Mouse (Mus musculus) heart, embryonic 11.5 days (tissue): ENCODE measurements around the gene Fam117b. TPM values are rescaled to one million over a fixed set of nuclear protein-coding genes. Genes with fewer than 3 reads are reported as not detected.

ENCODE experiments used
- ATAC-seq: fragments of 200-750 bp; cut with Nextera tagmentation; replicated peaks from 2 replicates; pipeline ENCODE4 v1.8.0; 2017; ENCODE audit warnings: moderate library complexity; ENCODE audit not compliant: insufficient number of reproducible peaks, low FRiP score, low TSS enrichment
- H3K27ac ChIP-seq: fragments of 300-500 bp; sonication (generic); 2 replicates; pipeline ENCODE4 v1.5.1; 2014; ENCODE audit warnings: mild to moderate bottlenecking, low read depth, low read length
- H3K27me3 ChIP-seq: fragments of 300-500 bp; sonication (generic); 2 replicates; pipeline ENCODE4 v1.6.1; 2014; ENCODE audit warnings: mild to moderate bottlenecking, low read length, mixed read lengths; ENCODE audit not compliant: control insufficient read depth, insufficient read depth
- H3K36me3 ChIP-seq: fragments of 300-500 bp; sonication (generic); 2 replicates; pipeline ENCODE4 v1.6.1; 2014; ENCODE audit warnings: mild to moderate bottlenecking, low read length, moderate library complexity, mixed read lengths; ENCODE audit not compliant: control insufficient read depth, insufficient read depth
- H3K4me1 ChIP-seq: fragments of 300-500 bp; sonication (generic); 2 replicates; pipeline ENCODE4 v1.6.1; 2014; ENCODE audit warnings: low read length; ENCODE audit not compliant: control insufficient read depth, insufficient read depth
- H3K4me2 ChIP-seq: fragments of 300-500 bp; sonication (generic); 2 replicates; pipeline ENCODE4 v1.6.1; 2014; ENCODE audit warnings: mild to moderate bottlenecking, moderate library complexity
- H3K4me3 ChIP-seq: fragments of 300-500 bp; sonication (generic); 2 replicates; pipeline ENCODE4 v1.5.1; 2014; ENCODE audit warnings: low read depth, low read length
- H3K9ac ChIP-seq: fragments of 300-500 bp; sonication (generic); 2 replicates; pipeline ENCODE4 v1.6.1; 2014; ENCODE audit warnings: mild to moderate bottlenecking, low read depth, low read length, moderate library complexity
- H3K9me3 ChIP-seq: fragments of 300-500 bp; sonication (generic); replicated peaks from 2 replicates; pipeline ENCODE4 v1.6.1; 2016; ENCODE audit warnings: low read length; ENCODE audit not compliant: control insufficient read depth
- WGBS: fragments of 180-500 bp; shearing (Covaris S2); extraction: QIAGEN DNeasy Blood & Tissue Kit; methylation state at CpG from one replicate; pipeline ENCODE4 v1.1.7; 2014; ENCODE audit not compliant: insufficient replicate concordance; 5-methylcytosine and 5-hydroxymethylcytosine counted together
- polyA plus RNA-seq: library from polyadenylated mRNA; unstranded; fragments of >200 nt; fragmentation: Nextera tagmentation; extraction: Ambion mirVana; gene quantifications from 2 replicates; pipeline ENCODE4 v1.2.1, GENCODE M21; 2014

The Fam117b gene
- polyA plus RNA-seq, 1 experiment from 2014 or later = 5.9 TPM

GRCm38 (mm10) chr1:59967291-59967690, 54.5 kb downstream of the Fam117b start:
- Histone ChIP-seq H3K27ac (no peak overlapping the region), H3K9ac (no peak overlapping the region), H3K4me2 (no peak overlapping the region), H3K9me3 (no peaks in the 10 kb centered on the region), H3K4me1 (no peaks in the 10 kb centered on the region; the same call in 1 of the 2 replicates), H3K4me3 (no peak overlapping the region), H3K36me3 (no peaks in the 10 kb centered on the region), H3K27me3 (no peaks in the 10 kb centered on the region)
- WGBS = 82% methylated on average over 4 of the region's 4 CpGs
- ATAC-seq = no peak

DNA sequence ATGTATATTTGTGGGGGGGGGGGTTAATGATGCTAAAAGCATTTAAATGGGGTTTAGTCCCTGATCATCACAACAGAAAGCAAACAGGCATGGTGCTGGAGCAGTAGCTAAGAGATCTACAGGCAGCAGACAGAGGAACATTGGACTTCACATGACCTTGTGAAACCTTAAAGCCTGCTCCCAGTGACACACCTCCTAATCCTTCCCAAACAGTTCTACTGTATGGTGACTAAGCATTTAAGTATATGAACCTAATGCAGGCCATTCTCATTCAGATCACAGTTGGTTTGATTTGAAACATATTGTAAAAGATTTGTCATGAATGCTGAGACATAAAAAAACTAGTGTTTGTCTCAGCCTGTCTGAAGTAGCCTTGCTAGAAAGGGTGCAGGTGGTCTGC, 73.8 kb downstream of the Fam117b start:
- no peaks in the 10 kb centered on the region for H3K9me3 ChIP-seq
- H3K27ac ChIP-seq = no peak overlapping the region
- no peaks in the 10 kb centered on the region for H3K27me3 ChIP-seq
- no peak overlapping the region for H3K9ac ChIP-seq
- H3K4me3 ChIP-seq = no peak overlapping the region
- ATAC-seq = no peak
- 0 out of 2 replicates have a peak, but pooled peaks cover 2% of the 10 kb centered on the region for H3K36me3 ChIP-seq
- H3K4me1 ChIP-seq = no peaks in the 10 kb centered on the region
- H3K4me2 ChIP-seq = no peak overlapping the region

GRCm38 (mm10) chr1:59987399-59988040, 74.7 kb downstream of the Fam117b start:
- Histone ChIP-seq H3K9me3 (no peaks in the 10 kb centered on the region), H3K27ac (no peak overlapping the region), H3K36me3 (0 out of 2 replicates have a peak, but pooled peaks cover 2% of the 10 kb centered on the region), H3K4me3 (no peak overlapping the region), H3K9ac (no peak overlapping the region), H3K4me1 (no peaks in the 10 kb centered on the region), H3K27me3 (no peaks in the 10 kb centered on the region), H3K4me2 (no peak overlapping the region)
- ATAC-seq = no peak
- whole genome bisulfite sequencing = 87% methylated on average over 3 of the region's 3 CpGs

DNA sequence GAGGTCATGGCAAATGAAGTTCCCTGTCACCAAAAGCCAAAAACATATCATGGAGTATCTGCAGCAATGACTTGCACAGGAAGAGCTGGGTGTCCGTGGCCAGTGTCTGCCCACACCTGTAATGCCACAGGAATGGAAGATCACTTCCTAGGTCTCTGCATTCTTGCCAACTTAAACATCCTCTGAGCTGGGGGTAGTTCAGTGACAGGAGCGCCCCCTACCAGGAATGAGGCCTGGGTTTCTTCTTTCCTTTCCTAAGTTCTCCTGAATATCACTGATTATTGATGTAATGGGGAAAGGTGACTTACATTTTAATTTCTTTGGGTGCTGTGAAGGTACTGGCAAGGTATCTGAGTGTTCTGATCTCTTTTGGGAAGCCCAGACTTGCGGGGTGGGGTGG, 82.8 kb downstream of the Fam117b start:
- Histone ChIP-seq H3K27ac (no peak overlapping the region), H3K9me3 (no peaks in the 10 kb centered on the region), H3K4me3 (no peak overlapping the region), H3K36me3 (no peaks in the 10 kb centered on the region), H3K27me3 (no peaks in the 10 kb centered on the region), H3K4me1 (no peaks in the 10 kb centered on the region), H3K4me2 (no peak overlapping the region), H3K9ac (no peak overlapping the region)
- WGBS = 40% methylated on average over 3 of the region's 3 CpGs
- no peak for ATAC-seq

DNA sequence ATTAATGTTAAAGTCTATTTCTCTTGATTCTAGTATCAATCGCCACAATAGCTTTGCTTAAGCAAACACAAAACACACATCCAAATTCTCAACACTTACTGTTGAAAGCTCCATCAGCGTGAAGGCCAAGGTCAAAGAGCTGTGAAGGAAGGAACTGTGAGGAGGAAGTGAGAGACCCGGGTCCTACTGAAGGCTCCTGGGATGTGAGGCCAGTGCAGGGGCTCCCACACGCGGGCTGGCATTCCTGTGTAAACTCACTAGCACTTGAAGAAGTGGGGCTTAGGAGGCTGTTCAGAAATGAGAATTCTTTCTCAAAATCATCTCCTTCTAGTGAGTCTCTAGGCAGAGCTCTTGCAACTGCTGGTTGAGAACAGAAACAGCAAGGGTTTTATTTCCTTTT, 84.5 kb downstream of the Fam117b start:
- WGBS = 46% methylated on average over 5 of the region's 5 CpGs
- H3K27me3 ChIP-seq = no peaks in the 10 kb centered on the region
- no peaks in the 10 kb centered on the region for H3K4me1 ChIP-seq
- ATAC-seq = no peak
- H3K4me3 ChIP-seq = no peak overlapping the region
- H3K4me2 ChIP-seq = no peak overlapping the region
- no peak overlapping the region for H3K27ac ChIP-seq
- H3K36me3 ChIP-seq = no peaks in the 10 kb centered on the region
- H3K9ac ChIP-seq = no peak overlapping the region
- H3K9me3 ChIP-seq = no peaks in the 10 kb centered on the region

GRCm38 (mm10) chr1:60000319-60000718, 87.5 kb downstream of the Fam117b start:
- Histone ChIP-seq H3K9me3 (no peaks in the 10 kb centered on the region), H3K4me1 (no peaks in the 10 kb centered on the region), H3K27me3 (no peaks in the 10 kb centered on the region), H3K36me3 (no peaks in the 10 kb centered on the region), H3K9ac (no peak overlapping the region), H3K27ac (no peak overlapping the region), H3K4me3 (no peak overlapping the region), H3K4me2 (no peak overlapping the region)
- WGBS = 35% methylated on average over 2 of the region's 2 CpGs
- no peak for ATAC-seq

DNA sequence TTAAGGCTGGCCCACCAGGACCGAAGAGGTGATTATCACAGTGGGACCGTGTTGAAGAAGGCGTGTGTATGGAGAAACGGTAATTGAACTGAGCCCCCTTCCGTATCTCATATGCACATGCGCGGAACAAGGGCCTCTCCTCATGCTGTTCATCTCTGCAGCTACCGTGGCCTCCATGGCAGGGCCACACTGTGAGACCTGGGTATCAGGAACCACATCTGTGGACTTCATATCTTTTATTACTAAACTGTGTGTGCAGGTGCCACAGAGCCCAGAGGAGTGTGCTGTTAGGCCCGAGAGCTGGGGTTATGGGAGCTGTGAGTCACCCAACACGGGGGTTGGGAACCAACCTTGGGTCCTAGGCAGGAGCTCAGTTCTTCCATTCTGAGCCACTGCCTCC, 94.5 kb downstream of the Fam117b start:
- H3K36me3 ChIP-seq = no peaks in the 10 kb centered on the region
- H3K27ac ChIP-seq = no peak overlapping the region
- no peaks in the 10 kb centered on the region for H3K27me3 ChIP-seq
- no peak for ATAC-seq
- no peak overlapping the region for H3K9ac ChIP-seq
- no peak overlapping the region for H3K4me2 ChIP-seq
- 82% methylated on average over 10 of the region's 10 CpGs for WGBS
- no peaks in the 10 kb centered on the region for H3K9me3 ChIP-seq
- no peaks in the 10 kb centered on the region for H3K4me1 ChIP-seq
- H3K4me3 ChIP-seq = no peak overlapping the region

GRCm38 (mm10) chr1:60008743-60009142, 95.9 kb downstream of the Fam117b start:
- WGBS = 82% methylated on average over 2 of the region's 2 CpGs
- Histone ChIP-seq H3K27me3 (no peaks in the 10 kb centered on the region), H3K4me2 (no peak overlapping the region), H3K9ac (no peak overlapping the region), H3K36me3 (no peaks in the 10 kb centered on the region), H3K27ac (no peak overlapping the region), H3K9me3 (no peaks in the 10 kb centered on the region), H3K4me1 (no peaks in the 10 kb centered on the region), H3K4me3 (no peak overlapping the region)
- no peak for ATAC-seq

DNA sequence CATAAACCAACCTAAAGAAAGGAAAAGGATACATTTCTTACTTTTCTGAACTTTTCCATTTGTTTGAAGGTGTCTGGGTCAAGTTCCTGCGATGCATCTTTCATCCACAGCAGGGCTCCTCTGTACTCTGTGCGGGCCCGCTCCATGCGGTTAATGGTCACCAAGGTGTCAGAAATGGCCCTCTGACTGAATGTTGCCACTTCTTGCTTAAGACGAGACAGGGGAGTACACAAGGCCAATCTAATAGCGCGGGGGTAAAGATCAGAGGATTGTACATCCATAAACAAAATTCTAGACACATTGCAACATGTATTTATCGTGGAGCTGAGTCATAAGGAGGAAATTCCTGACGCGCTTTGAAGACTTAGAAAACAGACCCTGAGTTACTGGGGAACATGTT, 101.0 kb downstream of the Fam117b start:
- Histone ChIP-seq H3K27me3 (no peaks in the 10 kb centered on the region), H3K36me3 (no peaks in the 10 kb centered on the region), H3K9me3 (no peaks in the 10 kb centered on the region), H3K4me2 (no peak overlapping the region), H3K27ac (no peak overlapping the region), H3K4me3 (no peak overlapping the region), H3K9ac (no peak overlapping the region), H3K4me1 (no peaks in the 10 kb centered on the region)
- WGBS = 85% methylated on average over 10 of the region's 10 CpGs
- no peak for ATAC-seq
